Mouse (Mus musculus) ES-Bruce4 (cell line): ENCODE measurements around the gene Tmcc2.

Experiments used
- CTCF ChIP-seq: IDR thresholded peaks from one replicate; pipeline ENCODE4 v1.8.1; 2011; ENCODE audit warnings: low read depth, low read length
- POLR2A ChIP-seq: IDR thresholded peaks from one replicate; pipeline ENCODE4 v1.8.1; 2011; ENCODE audit warnings: low read length; ENCODE audit not compliant: insufficient read depth

GRCm38 (mm10) chr1:132375256-132375655, 15.8 kb downstream of the Tmcc2 start:
- TF ChIP-seq CTCF (no peak), POLR2A (no peak)
